Mouse (Mus musculus): ENCODE measurements around the gene Plekhm3. TPM values are rescaled to one million over a fixed set of nuclear protein-coding genes. Genes with fewer than 3 reads are reported as not detected.

Gene Plekhm3
- polyA plus RNA-seq, 1 experiment: 4.8 TPM

- H3K36me3 ChIP-seq (ENCODE audit: control insufficient read depth, insufficient read depth, low read length): no peaks in the 10 kb centered on the region
- H3K27ac ChIP-seq (ENCODE audit: control insufficient read depth, insufficient read depth, low read length): no peak overlapping the region
- H3K27me3 ChIP-seq (ENCODE audit: control insufficient read depth, insufficient read depth, low read length): no peaks in the 10 kb centered on the region
- 94% methylated on average over 4 of the region's 4 CpGs for WGBS
- no peak overlapping the region for H3K4me3 ChIP-seq (ENCODE audit: control insufficient read depth, insufficient read depth, low read length)
- TF ChIP-seq CTCF (IDR thresholded peaks at IDR 0.05; ENCODE audit: borderline replicate concordance, control insufficient read depth, extremely low read depth, insufficient read depth, low read length, poor library complexity): no peak
- no peak for TF ChIP-seq POLR2A (IDR thresholded peaks at IDR 0.05; ENCODE audit: control insufficient read depth, extremely low read depth, insufficient read depth, low read length, poor library complexity)
- H3K4me1 ChIP-seq (replicated peaks; ENCODE audit: control insufficient read depth, insufficient read depth, low read length): no peaks in the 10 kb centered on the region
- no peak for DNase-seq
Measured at GRCm38 (mm10) chr1:64773305-64773704, 183.3 kb downstream of the Plekhm3 start.

GRCm38 (mm10) chr1:64770169-64770568 is 186.5 kb downstream of the Plekhm3 start:
- Histone ChIP-seq H3K4me1 (replicated peaks; ENCODE audit: control insufficient read depth, insufficient read depth, low read length) (no peaks in the 10 kb centered on the region), H3K27ac (ENCODE audit: control insufficient read depth, insufficient read depth, low read length) (no peak overlapping the region), H3K27me3 (ENCODE audit: control insufficient read depth, insufficient read depth, low read length) (no peaks in the 10 kb centered on the region), H3K36me3 (ENCODE audit: control insufficient read depth, insufficient read depth, low read length) (no peaks in the 10 kb centered on the region), H3K4me3 (ENCODE audit: control insufficient read depth, insufficient read depth, low read length) (no peak overlapping the region)
- no peak for TF ChIP-seq POLR2A (IDR thresholded peaks at IDR 0.05; ENCODE audit: control insufficient read depth, extremely low read depth, insufficient read depth, low read length, poor library complexity)
- no peak for TF ChIP-seq CTCF (IDR thresholded peaks at IDR 0.05; ENCODE audit: borderline replicate concordance, control insufficient read depth, extremely low read depth, insufficient read depth, low read length, poor library complexity)
- no peak for DNase-seq
- 80% methylated on average over 6 of the region's 6 CpGs for WGBS

- Histone ChIP-seq H3K4me1 (replicated peaks; ENCODE audit: control insufficient read depth, insufficient read depth, low read length) (peaks cover 5% of the 10 kb centered on the region), H3K4me3 (ENCODE audit: control insufficient read depth, insufficient read depth, low read length) (no peak overlapping the region), H3K36me3 (ENCODE audit: control insufficient read depth, insufficient read depth, low read length) (no peaks in the 10 kb centered on the region), H3K27ac (ENCODE audit: control insufficient read depth, insufficient read depth, low read length) (no peak overlapping the region), H3K27me3 (ENCODE audit: control insufficient read depth, insufficient read depth, low read length) (no peaks in the 10 kb centered on the region)
- 94% methylated on average over 4 of the region's 4 CpGs for WGBS
- TF ChIP-seq CTCF (IDR thresholded peaks at IDR 0.05; ENCODE audit: borderline replicate concordance, control insufficient read depth, extremely low read depth, insufficient read depth, low read length, poor library complexity) (no peak), POLR2A (IDR thresholded peaks at IDR 0.05; ENCODE audit: control insufficient read depth, extremely low read depth, insufficient read depth, low read length, poor library complexity) (no peak)
- no peak for DNase-seq
Measured at GRCm38 (mm10) chr1:64761646-64762045, 195.0 kb downstream of the Plekhm3 start.

- Histone ChIP-seq H3K4me3 (ENCODE audit: control insufficient read depth, insufficient read depth, low read length) (no peak overlapping the region), H3K36me3 (ENCODE audit: control insufficient read depth, insufficient read depth, low read length) (no peaks in the 10 kb centered on the region), H3K27me3 (ENCODE audit: control insufficient read depth, insufficient read depth, low read length) (no peaks in the 10 kb centered on the region), H3K27ac (ENCODE audit: control insufficient read depth, insufficient read depth, low read length) (no peak overlapping the region), H3K4me1 (replicated peaks; ENCODE audit: control insufficient read depth, insufficient read depth, low read length) (peaks cover 14% of the 10 kb centered on the region)
- WGBS: 90% methylated on average over 5 of the region's 5 CpGs
- DNase-seq: no peak
- no peak for TF ChIP-seq CTCF (IDR thresholded peaks at IDR 0.05; ENCODE audit: borderline replicate concordance, control insufficient read depth, extremely low read depth, insufficient read depth, low read length, poor library complexity)
- TF ChIP-seq POLR2A (IDR thresholded peaks at IDR 0.05; ENCODE audit: control insufficient read depth, extremely low read depth, insufficient read depth, low read length, poor library complexity): no peak
Measured at GRCm38 (mm10) chr1:64757766-64758165, 198.9 kb downstream of the Plekhm3 start.

- TF ChIP-seq POLR2A (IDR thresholded peaks at IDR 0.05; ENCODE audit: control insufficient read depth, extremely low read depth, insufficient read depth, low read length, poor library complexity) (no peak), CTCF (IDR thresholded peaks at IDR 0.05; ENCODE audit: borderline replicate concordance, control insufficient read depth, extremely low read depth, insufficient read depth, low read length, poor library complexity) (no peak)
- Histone ChIP-seq H3K36me3 (ENCODE audit: control insufficient read depth, insufficient read depth, low read length) (no peaks in the 10 kb centered on the region), H3K4me1 (replicated peaks; ENCODE audit: control insufficient read depth, insufficient read depth, low read length) (peaks cover 12% of the 10 kb centered on the region), H3K27me3 (ENCODE audit: control insufficient read depth, insufficient read depth, low read length) (no peaks in the 10 kb centered on the region), H3K4me3 (ENCODE audit: control insufficient read depth, insufficient read depth, low read length) (no peak overlapping the region), H3K27ac (ENCODE audit: control insufficient read depth, insufficient read depth, low read length) (no peak overlapping the region)
- 67% methylated on average over 2 of the region's 2 CpGs for WGBS
- no peak for DNase-seq
Measured at GRCm38 (mm10) chr1:64757254-64757653, 199.4 kb downstream of the Plekhm3 start.

GRCm38 (mm10) chr1:64756640-64757030 is 200.0 kb downstream of the Plekhm3 start:
- DNase-seq: no peak
- no peak overlapping the region for H3K4me3 ChIP-seq (ENCODE audit: control insufficient read depth, insufficient read depth, low read length)
- TF ChIP-seq POLR2A (IDR thresholded peaks at IDR 0.05; ENCODE audit: control insufficient read depth, extremely low read depth, insufficient read depth, low read length, poor library complexity) (no peak), CTCF (IDR thresholded peaks at IDR 0.05; ENCODE audit: borderline replicate concordance, control insufficient read depth, extremely low read depth, insufficient read depth, low read length, poor library complexity) (no peak)
- 2% methylated on average over 10 of the region's 10 CpGs for WGBS
- peaks cover 12% of the 10 kb centered on the region for H3K4me1 ChIP-seq (replicated peaks; ENCODE audit: control insufficient read depth, insufficient read depth, low read length)
- no peaks in the 10 kb centered on the region for H3K27me3 ChIP-seq (ENCODE audit: control insufficient read depth, insufficient read depth, low read length)
- H3K27ac ChIP-seq (ENCODE audit: control insufficient read depth, insufficient read depth, low read length): no peak overlapping the region
- H3K36me3 ChIP-seq (ENCODE audit: control insufficient read depth, insufficient read depth, low read length): no peaks in the 10 kb centered on the region

Data from thymus, adult 2 months (tissue).